Mouse (Mus musculus): ENCODE data around the gene Hirip3. TPM values are rescaled to one million over a fixed set of nuclear protein-coding genes. Genes with fewer than 3 reads are reported as not detected.

The Hirip3 gene
- polyA plus RNA-seq (2017; shearing (Covaris generic)) = 10 to 100 TPM; 10.5 to 18.4 TPM

DNA sequence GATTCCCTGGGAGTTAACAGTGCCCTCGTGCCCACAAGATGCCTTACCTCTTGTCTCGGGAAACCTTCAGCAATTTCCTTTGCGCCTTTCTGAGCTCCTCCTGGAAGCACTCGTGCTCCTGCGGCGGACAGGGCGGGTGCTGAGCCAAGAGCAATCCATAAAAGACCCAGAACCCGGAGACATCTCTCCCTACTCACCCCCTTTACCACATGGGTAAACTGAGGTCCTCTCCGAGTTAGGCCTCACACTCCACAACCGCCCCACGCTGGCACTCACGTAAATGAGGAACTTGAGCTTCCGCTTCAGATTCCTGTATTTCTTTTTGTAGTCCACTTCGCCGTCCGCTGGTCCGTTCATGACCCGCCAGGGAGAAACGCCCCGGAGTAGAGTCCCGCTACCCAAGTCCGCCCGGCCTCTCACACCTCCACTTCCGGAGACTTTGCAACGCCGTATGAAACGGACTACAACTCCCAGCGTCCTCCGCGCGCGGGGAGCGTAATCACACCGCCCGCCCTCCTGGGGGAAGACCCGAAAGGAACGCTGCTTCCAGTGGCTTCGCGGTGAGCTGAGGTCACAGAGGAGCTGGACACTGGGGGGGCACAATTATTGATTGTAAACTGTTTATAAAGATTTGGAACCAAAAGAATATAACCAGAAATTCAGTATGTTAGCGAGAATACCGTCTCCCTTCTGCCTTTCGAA, at the start of gene Hirip3:
Hirip3 (plus strand) TSS at position 544 of the 702 bp plus-strand sequence.
- ATAC-seq = peak; percentile 81

DNA sequence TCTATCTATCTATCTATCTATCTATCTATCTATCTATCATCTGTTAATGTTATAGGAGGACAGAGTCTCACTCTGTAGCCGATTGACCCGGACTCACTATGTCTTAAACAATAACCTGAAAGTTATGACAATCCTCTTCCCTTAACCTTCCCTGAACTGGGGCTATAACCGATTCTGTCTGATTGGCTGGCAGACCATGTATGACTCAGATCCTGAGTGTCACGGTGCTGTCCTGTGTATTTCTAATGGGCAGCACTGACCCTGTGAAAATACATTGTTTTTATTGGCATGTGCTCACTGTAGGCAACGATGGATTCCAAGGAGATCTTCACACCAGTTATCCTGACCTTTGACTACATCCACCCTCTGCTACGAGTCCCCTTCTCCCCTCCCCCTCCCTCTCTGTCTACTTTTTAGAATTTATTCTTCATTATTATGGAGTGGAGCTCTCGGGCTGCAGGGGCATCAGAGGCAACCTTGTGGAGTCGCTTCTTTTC, 46.0 kb upstream of the Hirip3 start:
- no peak for ATAC-seq

DNA sequence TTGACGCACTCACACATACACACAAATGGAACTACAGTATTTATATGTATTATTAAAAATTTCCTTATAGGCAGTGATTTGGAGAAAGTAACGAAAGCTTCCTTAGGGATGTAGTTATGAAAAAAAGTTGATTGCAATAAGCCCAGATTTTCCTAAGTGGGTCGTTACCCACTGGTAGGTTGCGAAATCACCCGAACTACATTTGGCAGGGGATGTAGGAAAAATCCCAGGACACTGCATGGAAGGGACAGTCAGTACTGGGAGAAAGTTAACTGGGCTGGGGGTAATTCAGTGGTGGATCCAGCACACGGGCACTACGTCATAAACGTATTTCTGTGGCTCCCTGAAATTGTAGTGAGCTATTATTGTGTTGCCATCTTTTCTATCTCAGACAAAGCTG, 45.3 kb upstream of the Hirip3 start:
- ATAC-seq = no peak

- ATAC-seq = no peak
Observed at GRCm38 (mm10) chr7:126817595-126817994, 44.2 kb upstream of the Hirip3 start.

DNA sequence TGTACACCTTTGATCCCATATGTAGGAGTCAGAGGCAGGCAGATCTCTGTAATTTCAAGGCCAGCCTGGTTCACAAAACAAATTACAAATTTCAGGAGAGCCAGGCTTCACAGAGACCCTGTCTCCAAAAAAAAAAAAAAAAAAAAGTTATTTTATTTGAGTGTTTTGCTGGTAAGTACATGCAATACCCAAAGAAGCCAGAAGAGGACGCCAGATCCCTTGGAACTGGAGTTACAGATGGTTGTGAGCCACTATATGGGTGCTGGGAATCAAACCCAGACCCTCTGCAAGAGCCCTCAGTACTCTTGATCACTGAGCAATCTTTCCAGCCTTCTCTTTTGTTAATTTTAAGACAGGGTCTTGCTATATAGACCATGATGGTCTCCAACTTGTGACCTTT, 43.0 kb upstream of the Hirip3 start:
- no peak for ATAC-seq

DNA sequence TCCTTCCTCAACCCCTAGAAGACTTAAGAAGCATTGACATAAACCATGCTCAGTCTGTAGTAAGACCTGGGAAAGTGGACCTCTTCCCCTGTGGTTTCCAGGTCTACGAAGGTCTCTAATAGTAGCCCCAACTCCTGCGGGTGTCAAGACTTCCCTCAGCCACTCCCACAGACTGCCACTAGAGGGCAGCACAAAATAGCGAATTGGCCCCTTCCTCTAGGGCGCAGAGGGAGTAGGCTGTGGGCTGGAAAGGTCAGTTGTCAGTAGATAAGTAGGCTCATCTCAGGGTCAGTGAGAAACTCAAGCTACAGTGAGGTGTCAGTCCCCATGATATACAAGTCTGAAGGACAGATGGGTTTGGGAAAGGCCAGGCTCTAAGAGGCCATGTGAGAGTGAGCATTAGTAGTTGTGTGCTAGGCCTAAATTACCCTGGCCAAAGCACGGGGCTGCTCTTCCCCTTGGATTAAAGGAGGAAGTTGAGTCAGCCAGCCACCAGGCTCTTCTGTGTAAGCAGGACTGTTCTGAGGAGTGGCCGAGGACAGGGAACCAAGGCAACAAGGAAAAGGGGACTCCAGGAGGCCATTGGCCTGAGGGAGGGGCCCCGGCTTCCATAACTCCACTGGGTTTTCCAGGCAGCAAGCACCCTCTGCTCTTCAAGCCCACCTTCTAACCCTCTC, 39.8 kb upstream of the Hirip3 start:
- peak; percentile 54 for ATAC-seq

GRCm38 (mm10) chr7:126822741-126823140, 39.0 kb upstream of the Hirip3 start:
- no peak for ATAC-seq

DNA sequence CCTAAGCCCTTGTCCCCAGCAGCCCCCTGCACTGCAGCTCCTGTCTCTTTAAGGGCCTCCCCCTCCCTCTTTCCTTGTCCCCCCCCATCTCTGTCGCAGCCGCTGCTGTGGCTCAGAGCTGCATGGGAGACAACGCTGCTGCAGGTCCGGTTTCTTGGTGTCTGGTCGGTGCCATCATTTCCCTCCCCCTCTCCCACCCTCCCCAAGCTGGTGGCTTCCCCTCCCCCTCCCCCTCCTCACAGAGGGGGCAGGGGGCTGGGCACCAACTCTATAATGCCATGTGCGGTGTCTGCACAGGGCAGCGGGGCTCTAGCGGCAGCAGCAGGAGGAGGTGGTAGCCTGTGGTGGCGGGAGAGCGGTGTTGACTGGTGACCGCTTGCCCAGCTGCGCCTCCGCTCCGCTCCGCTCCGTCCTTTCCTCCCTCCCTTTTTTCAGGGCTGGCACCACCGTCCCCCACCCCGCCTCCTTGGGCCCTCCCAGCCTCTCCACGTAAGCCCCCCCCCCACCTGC, 38.5 kb upstream of the Hirip3 start:
- no peak for ATAC-seq

- no peak for ATAC-seq
Observed at GRCm38 (mm10) chr7:126823940-126824339, 37.8 kb upstream of the Hirip3 start.

- no peak for ATAC-seq
Observed at GRCm38 (mm10) chr7:126825403-126825802, 36.4 kb upstream of the Hirip3 start.

DNA sequence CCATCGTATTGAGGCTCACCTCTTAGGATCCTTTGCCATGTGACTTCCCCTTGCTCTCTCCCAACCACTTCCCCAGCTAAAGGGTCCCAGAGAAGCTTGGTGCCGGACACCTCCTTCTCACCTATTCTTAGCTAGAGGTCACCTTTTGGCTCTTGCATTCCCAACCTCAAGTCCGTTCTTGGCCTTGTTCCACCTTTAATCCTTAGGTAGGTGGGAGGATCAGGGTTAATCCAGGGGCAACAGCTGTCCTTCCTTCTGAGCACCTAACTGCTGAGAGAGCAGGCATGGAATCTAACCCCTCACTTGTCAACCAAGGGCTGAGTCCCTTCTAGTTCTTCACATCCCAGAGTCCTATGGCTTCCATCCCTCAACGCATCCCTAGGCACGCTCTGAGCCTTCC, 35.8 kb upstream of the Hirip3 start:
- no peak for ATAC-seq

DNA sequence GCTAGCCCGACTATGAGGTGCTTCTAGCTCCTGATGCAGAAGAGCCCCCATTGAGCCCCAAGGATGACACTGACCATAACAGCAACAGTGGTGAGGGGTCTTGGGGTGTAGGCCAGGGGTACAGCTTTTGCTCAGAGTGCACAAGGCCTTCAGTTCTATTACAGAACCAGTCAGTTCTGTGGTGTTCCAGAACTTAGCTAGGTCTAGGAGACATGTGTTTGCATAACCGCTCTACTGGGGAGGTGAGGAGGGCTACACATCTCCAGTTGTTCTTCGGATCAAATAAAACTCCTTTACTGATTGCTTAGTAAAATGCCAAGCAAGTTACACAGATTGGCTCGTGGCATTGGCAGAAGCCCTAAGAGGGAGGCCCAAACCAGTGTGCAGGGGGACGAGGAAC, 30.2 kb upstream of the Hirip3 start, which contains the start of gene 4930451I11Rik:
4930451I11Rik (minus strand) TSS at position 101 of the 400 bp plus-strand sequence.
- no peak for ATAC-seq

DNA sequence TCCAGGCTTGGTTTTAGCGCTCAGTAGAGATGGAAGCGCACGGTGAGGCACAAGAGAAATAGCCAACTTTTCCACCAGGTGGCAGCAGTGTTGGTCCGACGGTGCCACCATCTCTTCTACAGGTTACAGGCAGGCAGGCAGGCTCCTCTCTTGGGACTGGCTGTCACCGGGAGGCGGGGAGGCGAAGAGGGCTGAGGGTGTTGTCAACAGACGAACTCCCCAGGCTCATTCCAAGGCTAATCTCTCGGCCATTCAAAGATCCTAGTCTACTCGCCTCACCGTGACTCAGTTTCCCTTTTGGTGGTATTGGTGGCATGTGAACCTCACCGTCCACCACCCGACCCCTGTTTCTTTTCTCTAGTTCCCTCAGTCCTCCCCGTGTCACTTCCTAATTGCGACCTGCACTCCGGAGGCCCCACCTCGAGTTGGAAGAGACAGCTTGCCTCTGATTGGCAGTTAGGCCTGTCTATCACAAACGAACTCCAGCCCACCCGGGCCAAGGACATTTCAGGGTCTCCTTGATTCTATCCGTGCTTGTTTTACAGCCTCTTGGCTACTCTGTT, 29.7 kb upstream of the Hirip3 start:
- peak; percentile 85 for ATAC-seq

DNA sequence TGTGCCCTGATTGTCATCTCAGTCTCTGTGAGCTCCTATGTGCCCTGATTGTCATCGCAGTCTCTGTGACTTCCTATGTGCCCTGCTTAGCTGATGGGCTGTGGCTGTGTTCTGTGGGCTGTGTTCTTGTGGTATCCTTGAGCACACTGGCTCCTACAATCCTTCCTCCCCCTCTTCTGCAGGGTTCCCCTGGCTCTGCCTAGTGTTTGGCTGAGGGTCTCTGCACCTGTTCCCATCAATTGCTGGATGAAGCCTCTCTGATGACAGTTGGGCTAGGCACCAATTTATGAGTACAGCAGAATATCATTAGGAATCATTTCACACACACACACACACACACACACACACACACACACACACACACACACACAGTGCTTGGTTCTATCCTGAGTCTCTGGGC, 28.5 kb upstream of the Hirip3 start:
- ATAC-seq = no peak

DNA sequence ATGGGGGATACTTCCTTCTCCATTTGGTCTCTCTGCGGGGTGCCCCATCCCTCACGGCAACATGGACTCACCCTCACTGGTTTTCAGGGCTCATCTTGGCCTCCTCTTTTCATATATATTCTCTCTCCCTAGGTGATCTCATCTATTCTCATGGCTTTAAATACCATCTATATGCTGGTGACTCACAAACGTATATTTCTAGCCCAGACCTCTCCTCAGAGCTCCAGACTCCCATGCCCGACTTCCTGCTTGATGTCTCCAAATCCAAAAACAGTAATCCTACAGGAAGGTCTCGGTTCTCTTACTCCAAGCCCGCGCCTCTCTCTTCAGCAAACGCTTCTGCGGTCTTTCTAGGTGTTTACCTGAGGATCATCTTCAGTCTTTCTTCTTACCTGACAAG, 18.5 kb upstream of the Hirip3 start:
- ATAC-seq = no peak

GRCm38 (mm10) chr7:126845516-126845915, 16.3 kb upstream of the Hirip3 start:
- no peak for ATAC-seq

GRCm38 (mm10) chr7:126847116-126847420, 14.7 kb upstream of the Hirip3 start, which contains the start of gene Doc2a:
Gene Doc2a (plus strand): TSS chr7:126847416.
- no peak for ATAC-seq

DNA sequence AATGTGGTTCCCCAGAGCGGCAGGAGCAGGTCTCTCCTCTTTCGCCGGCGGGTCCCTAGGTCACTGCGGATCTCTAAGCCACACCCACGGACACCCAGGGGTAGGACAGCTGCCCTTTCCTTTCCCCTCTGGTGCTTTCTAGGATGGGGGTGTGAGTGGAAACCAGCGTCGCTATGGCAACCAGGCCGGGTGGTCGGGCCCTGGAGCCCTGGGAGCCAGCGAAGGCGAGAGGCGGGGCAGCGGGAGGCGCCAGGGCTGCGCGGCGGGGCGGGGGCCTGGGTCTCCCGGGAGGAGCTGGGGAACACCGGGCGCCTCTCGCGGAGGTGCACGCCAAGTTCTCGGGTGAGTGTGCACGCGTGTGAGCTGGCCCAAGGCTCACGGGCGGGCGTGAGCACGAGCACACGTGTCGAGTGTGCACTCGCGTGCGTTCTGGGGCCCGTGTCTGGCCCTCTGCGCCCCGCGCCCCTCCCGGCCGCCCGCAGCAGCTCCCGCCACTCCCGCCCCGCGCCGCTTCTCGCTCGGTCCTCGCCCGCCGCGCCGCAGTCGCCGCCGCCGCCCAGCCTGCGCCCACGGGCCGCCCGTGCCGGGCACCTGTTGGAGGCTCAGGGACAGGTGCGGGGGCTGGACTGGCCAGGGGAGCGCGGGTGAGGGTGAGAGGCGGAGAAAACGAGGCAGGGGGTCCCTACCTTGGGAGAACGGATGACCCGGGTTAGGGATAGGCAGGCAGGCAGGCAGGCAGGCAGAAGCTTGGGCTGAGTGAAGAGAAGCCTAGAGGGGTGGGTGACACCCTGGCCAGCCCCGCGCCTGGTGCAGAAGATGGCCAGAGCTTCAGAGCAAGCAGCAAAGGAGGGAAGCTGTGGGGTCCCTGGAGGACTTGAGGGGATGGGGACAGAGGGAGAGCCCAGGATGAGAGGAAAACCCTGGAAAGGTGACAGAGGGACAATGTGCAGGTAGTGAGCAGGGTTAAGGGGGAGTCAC, 14.1 kb upstream of the Hirip3 start:
- no peak for ATAC-seq

GRCm38 (mm10) chr7:126848794-126849193, 13.0 kb upstream of the Hirip3 start:
- ATAC-seq = no peak

DNA sequence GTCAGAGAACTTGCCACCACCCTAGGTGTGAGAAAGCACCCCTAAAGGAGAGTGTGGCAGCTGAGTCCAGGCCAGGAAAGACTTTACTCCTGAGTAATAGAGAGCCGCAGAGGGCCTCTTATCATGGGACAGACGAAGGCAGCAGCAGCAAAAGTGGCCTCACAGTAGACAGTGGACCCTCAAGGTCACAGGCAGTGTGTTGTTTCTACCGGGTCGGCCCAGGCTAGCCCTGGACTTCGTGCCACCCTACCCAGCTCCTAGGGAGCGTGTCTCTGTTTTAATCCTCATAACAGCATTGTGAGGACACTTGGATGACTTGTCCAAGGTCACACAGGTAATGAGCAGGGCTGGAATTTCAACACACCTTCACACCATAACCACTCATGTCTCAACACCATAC, 11.6 kb upstream of the Hirip3 start:
- no peak for ATAC-seq

GRCm38 (mm10) chr7:126851192-126851591, 10.6 kb upstream of the Hirip3 start:
- ATAC-seq = no peak

GRCm38 (mm10) chr7:126853454-126853853, 8.3 kb upstream of the Hirip3 start:
- ATAC-seq = no peak

Data from activated CD4-positive, CD25-positive, alpha-beta regulatory T cell, adult 4 months (primary cell).